Mouse (Mus musculus) heart, postnatal 4 days (tissue): Measurements from ENCODE around the gene Tex13c1. TPM values are rescaled to one million over a fixed set of nuclear protein-coding genes. Genes with fewer than 3 reads are reported as not detected.

ENCODE experiments used
- DNase-seq: peaks from one replicate; pipeline ENCODE4 v3.0.0; 2021
- total RNA-seq, 2 experiments: library from RNA; stranded (reverse); gene quantifications; 2 replicates each; pipeline ENCODE4 v1.2.3; 2021

The Tex13c1 gene
- not detected for total RNA-seq

- DNase-seq, result no peak
Observed at GRCm38 (mm10) chrX:43590860-43591259, at the start of gene Tex13c1. Tex13c1 (plus strand) TSS chrX:43591160.

Other genes with a start within 250 kb of the Tex13c1 start
- gene Tenm1, start 162.0 kb upstream of the Tex13c1 start, total RNA-seq, result not detected